Mouse (Mus musculus) kidney, adult 8-10 months (tissue): ENCODE data around the gene Cdc7.

Source experiments
- DNase-seq, 2 experiments: peaks; one replicate each; pipeline ENCODE4 v3.0.0; 2022

The Cdc7 gene

DNA sequence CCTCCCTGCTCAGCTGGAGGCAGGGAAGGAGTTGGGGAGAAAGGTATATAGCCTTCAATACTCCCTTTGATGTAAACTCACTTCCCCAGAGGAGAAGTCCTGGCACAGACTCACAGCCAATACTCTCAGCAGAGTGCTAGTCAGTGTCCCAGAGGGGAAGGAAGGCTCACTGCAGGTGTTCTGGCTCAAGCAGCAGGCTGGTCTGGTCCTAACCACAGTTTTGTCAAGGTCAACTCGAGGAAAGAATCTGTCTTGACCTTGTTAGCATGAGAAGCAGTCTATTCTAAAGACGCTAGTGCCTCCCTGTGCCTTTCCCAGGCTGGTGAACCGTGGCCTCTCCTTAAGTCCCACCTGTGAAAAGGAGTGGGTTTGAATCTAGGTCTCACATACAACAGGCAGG lies 30.6 kb downstream of the Cdc7 start:
- no peak for DNase-seq

DNA sequence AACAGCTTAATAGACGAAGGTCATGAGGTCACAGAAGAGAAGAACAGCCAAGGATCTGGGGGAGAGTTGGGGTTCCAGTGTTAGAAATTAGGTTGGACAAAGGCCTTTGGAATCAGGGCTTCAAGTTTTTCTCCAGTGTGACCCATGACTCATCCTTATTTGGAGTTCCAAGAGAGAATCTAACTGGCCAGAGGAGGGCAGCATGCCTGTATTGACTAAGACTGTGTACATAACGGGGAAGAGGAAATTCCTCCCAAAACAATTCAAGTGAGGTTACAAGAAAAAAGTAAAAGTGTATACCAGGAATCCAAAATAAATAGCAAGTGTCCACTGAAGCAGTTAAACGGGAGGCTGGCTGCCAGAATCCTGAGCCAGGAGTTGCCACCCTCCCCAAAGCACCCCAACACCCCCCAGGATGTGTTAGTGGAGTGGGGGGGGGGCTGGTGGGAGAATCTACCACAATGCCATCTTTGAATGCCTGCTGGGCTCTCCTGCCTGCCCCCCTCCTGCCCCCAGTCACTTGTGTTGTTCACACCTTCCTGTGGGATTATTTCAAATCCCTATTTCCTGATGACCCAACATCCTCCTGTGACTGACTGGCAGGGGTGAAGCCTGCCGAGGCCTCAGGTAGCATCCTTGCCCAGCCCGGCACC lies 31.9 kb downstream of the Cdc7 start:
- DNase-seq, result peak; percentile 60 to 77

DNA sequence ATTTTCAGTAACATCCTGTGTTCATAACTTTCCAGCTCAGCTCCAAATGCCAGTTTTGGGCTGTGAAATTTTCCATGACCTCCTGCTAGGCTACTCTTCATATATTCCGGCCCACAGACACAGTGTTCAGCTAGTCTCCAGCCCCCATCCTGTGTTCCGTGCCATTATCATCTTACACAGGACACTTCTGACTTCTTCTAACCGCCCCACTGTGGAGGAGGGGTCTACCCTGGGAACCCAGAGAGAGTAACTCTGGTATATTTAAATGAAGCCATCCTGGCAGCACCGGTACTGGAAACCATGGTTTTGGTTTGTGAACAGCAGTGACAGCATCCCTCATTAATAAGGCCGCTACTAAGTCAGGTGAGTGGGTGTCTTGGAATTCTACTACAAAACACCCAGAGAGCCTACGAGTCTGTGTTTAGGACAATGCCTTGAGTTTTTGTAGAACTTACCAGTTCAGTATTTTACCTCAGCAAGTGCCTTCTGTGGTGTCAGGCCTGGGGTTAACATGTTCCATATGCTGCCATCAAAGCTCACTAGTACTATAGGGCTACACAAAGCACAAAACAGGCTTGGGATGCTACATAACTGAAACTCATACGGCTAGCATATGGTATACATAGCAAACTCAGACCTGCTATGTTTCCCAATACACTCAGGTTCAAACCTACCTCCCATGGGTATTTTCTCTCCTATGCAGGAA lies 32.6 kb downstream of the Cdc7 start:
- no peak for DNase-seq

DNA sequence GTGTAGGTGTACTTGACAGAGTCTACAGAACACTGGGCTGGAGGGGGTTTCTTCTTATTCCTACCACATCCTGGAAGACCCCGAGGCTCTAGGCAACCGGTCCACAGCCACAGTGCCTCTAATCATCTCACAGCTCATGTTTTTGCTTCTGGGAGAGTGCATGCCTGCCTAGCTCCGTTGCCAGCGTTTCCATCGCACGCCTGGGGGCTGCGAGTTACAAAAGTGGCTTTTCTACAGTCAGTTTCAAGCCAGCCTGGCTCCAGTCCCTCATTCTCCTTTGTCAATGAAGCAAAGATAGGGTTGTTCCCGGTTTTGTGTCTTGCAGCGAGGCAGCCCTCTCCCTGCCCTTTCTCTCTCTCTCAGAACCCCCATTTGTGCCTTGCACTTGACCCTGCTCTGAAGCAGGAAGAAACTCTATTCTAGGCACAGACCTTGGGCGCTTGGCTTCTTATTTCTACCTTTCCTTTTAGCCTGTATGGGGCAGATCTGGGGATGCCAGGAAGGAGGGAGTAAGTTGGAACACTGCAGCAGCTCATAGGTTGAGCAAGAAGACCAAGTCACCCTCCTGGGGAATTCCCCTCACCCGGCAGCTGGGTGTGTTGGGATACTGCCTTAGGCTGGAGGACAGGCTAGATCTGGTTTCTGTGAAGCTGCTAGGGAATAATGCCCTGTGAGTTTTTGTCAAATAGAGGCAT lies 37.4 kb downstream of the Cdc7 start:
- no peak for DNase-seq

DNA sequence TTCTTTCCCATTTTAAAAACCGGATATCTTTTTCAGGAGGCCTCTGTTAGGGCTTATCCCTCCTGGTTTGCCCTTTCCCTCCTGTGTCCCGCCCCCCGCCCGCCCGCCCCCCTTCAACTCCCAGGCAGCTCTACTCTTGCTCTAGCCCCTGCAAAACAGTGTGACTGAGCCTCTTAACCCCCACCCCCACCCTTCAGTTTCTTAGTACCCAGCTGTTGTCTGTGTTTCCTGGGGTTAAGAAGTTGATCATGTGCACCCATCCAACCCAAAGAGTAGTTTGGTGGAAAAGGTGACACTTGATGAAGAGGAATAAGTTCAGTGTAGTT lies 37.9 kb downstream of the Cdc7 start:
- no peak for DNase-seq

DNA sequence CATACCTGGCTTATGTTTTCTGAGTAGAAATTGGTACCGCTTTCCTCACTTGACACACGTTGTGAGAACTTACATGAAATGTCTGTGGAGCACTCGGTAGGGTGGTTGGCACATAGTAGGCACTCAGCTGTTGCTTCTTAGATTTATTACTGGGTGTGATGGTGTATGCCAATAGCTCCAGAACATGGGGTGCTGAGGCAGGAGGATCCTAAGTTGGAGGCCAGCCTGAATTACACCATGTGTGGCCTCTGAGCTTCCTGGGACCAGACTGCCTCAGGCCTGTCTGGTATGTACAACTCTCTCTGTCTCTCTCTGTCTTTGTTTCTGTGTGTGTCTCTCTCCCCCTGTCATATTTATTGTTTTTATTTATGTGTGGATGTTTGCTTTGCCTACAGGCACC lies 45.6 kb downstream of the Cdc7 start:
- DNase-seq, result no peak

DNA sequence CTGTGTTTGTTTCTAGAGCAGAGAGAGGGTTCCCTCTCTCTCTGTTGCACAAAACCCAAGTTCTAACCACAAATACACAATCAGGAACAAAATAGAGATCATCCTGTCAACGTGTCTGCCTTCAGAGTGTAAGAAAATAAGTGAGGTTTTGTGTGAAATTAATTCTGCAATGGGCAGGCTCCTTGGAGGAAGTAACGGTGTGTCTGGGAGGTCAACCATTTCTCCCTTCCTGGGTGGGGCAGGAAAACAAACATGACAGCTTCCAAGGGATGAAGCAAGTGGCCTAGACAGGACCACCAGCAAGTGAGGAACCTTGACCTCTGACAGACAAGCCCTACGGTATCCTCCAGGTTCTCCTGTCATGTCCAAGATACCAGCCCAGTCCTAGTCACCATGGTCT lies 46.2 kb downstream of the Cdc7 start:
- no peak for DNase-seq

DNA sequence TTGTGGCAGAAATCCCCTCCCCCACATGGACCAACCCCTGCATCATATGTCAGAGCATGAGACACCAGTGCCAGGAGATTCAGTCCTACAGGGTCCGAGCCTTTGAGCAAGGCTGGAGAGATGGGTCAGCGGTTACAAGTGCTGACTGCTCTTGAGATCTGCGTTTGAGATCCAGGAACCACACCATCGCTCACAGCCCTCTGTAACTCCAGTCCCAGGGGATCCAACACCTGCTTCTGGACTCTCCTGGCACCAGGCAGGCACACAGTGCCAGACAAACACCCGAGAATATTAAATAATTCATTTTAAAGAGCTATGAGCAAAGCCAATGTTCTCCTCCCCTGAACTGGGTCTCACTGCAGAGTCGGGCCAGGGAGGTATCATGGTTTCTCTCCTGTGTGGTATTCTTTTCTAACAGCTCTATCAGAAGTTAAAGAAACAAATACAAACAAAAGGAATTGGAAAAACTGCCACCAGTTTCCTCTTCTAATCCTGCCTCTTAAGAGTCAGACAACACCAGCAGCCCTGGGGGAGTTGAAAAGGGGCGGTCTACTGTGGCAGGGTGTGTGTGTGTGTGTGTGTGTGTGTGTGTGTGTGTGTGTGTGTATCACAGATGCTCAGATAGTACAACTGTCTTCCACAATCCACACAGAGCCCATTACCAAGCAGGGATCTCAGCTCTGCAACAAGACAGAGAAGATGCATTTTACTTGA lies 47.4 kb downstream of the Cdc7 start:
- no peak for DNase-seq

DNA sequence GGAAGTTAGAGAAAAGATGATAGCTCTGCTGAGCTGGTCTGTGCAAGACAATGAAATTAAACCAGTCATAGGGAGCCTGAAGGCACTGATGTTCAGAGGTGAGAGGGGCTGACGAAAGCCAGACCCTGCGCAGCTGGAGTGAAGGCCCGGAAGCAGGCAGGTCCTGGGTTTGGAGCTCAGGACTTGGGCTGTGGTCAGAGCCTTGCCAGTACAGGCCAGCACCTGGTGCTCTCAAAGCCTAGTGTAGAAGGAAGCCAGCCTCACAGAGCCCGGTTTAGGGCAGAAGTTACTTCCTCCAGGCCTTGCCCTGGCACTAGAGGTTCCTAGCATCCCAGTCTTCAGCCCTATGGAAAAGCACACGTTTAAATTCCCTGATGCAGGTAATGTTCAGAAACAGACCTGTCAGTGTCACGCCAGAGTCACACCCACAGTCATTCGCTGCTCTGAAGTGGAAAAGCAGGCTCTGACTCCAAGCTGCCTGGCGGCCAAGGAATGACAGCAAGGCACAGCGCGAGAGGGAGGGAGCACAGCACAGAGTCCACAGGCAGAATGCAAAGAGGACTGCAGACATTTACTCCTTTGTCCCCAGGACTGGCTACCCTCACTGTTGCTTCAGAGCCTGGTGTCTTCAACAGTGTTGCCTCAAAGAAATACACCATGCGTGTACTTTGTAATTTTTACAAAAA lies 48.1 kb downstream of the Cdc7 start:
- DNase-seq, result no peak

DNA sequence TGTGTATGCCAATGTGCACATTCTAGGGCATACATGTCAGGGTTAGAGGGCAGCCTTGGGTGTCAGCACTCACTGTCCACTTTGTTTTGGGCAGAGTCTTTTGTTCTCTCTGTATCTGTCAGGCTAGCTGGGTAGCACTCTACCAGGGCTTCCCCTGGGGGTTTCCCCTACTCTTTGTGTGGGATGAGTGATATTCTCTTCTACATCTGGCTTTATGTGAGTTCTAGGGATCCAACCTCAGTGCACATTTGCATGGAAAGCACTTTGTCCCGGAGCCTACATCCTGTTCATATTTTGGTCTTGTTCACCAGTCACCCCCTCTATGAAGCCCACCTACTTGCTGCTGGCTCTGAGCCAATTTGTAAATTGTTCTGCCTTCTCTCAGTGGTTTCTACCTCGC lies 49.3 kb downstream of the Cdc7 start:
- no peak for DNase-seq

DNA sequence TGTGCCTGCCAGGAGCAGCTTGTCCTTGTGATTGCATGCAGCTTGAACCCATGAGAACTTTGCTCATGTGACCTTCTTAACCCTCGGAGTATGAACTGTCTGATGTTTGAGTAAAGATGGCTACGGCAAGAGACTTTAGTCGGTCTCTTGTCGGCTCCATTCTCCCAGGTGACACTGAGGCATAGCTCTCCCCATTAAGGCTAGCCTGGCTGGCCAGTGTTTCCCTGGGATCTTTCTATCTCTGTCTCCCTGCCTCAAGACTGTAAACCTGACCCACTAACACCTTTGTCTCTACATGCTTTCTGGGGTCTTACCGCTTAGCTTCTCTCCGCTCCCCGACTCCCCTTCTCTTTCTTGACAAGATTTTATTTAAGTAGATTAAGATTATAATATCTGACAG lies 50.0 kb downstream of the Cdc7 start:
- DNase-seq, result no peak

DNA sequence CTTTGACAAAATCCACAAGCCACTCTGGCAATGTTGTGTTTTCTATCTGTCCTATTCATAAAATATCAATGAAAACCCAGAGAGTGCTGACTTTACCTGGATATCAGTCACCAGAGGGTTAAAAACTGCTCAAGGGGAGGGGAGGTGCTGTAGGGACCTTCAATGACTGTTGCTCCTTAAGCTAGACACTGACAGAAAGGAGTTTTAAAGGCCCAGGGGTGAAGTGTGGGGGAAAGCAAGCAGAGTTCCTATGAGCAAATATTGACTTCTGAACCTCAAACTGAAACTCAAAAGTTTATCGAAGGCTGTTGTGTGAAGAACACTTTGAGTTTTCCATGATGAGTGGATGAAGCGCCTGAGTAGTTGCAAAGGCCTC lies 50.9 kb downstream of the Cdc7 start:
- DNase-seq, result no peak

DNA sequence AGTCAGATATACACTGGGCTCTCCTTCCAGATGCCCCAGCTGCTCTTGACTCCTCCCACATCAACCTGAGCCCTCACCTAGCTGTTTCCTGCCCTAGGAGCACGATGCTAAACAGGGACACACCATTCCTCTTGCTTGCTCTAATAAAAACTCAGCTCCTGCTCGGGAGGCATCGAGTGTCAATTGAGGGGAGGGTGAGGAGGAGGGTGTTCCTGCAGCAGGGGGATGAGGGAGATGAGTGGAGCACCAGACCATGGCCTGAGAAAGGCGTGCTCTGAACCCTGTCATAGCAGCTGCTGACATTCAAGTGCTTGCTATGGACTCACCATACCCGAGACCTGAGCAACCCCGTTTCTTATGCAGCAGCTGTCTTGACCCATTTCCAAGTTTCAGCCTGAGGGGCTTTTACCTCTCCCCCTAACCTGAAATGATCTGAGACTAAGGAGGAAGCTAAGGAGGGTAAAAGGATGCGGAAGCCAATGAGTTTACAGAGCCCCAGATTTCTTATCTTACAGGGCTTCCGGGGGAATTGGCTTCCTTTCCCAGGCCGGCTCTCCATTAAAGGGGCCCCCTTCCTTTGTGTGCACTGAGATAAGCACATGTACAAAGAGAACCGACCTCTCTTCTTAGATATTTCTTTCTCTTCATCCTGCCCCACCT lies 51.4 kb downstream of the Cdc7 start:
- no peak for DNase-seq

DNA sequence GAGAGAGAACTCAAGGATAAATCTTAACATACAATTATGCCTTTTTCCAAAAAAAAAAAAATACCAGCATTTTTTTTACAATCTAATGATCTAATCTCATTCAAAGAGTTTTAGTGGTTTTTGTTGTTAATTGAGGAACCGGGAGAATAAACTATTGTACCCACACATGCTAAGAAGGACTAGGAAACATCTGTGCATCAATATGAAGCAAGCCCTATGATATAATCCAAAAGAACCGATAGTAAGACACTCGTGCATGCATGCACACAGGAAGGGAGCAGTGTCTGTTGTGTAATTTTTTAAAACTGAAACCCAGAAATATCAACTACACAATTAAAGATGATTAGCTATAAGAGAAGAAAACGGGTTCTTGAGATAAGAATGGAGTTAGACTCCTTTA lies 52.4 kb downstream of the Cdc7 start:
- DNase-seq, result no peak

DNA sequence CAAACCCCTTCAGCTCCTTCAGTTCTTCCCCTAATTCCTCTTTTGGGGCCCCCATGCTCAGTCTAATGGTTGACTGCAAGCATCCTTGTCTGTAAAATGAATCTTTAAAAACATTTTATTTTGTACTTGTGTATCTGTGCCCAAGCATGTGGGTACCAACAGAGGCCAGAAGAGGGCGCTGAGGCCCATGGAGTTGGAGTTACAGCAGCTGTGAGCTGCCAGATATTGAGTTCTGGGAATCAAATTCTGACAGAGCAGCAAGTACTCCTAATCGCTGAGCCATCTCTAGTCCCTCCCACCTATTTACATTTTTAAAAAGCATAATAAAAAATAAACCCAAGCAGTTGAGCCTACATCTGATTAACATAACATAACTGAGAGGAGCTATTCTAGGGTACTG lies 53.4 kb downstream of the Cdc7 start:
- DNase-seq, result no peak

DNA sequence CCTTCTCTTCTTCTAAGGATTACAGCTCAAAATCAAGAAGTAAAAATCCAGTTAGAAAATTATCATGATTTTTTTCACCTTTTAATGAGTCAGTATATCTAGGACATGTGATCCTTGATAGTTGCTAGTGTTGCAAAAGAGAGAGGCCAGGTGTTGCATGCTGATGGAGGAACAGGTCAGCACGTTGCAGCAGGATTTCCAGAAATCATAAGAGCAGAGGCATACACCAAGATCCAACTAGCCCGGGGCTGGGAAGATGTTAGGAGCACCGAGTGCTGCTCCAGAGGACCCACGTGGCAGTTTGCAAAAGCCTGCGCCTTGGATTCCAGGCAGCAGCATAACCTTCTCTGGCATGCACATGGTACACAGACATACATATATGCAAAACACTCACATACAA lies 54.9 kb downstream of the Cdc7 start:
- no peak for DNase-seq

DNA sequence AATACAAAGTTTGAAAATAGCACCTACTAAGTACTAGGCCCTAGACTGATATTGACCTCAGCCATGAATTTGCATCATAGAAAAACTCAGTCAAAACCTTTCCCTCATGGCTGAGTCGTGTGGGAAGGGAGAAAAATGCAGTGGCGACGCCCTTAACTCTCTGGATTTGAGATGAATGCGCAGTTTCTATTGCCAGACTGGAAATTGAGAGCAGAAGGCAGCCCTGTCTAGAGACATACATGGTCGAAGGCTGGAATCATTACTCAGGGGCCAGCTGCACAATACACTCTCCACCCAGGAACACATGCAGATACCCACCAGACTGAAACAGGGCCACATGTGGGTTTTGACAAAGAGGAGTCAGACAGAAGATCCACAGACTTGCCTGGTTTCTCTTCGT lies 55.8 kb downstream of the Cdc7 start:
- DNase-seq, result no peak

DNA sequence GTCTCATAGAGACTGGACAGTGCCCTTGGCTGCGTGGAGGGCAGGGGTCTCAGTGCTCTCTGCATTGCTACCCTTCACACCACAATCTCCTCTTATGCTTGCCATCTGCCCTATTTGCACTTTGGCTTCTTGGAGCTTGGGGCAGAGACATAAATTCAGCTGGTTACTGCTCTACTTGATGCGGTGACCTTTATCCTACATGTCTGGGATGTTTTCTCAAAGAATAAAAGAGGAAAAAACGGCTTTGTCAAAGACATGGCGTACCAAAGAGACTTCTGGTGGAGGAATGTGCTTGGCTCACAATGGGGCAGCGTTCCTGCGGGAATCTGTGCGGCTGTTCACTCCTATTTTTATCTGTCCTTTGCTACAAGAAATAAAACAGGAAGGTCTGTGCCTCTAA lies 56.2 kb downstream of the Cdc7 start:
- DNase-seq, result peak in 1 of 2 experiments; percentile 24

DNA sequence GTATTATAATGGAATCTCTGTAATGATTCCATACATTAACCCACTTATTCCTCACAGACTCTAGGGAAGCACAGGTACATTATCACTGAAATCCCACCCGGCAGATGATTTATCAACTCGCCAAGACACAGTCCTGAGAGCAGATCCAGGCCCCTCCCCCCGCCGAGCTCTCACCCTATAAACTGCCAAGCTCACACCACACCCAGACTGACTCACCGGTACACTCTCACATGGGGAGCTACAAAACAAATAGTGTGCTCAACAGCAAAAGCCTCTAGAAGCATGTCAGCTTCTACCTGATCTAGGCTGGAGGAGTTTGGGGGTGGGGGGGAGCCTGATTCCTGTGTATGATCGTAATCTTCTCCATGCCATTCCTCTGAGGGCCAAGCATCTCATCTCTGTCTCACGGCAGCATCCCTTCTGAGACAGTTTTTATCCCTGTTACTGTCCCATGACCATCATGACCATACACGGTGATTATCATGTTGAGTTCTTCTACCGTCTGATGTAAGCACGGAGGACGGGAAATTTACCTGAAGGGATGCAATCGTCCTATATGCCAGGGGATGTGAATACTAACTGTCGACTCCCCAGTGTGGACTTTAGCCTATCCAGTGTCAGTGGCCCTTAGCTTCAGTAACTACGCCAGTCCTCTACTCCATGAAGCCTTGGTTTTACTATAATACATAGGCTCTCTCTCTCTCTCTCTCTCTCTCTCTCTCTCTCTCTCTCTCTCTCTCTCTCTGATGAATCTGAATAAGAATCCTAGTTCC lies 57.4 kb downstream of the Cdc7 start:
- no peak for DNase-seq

DNA sequence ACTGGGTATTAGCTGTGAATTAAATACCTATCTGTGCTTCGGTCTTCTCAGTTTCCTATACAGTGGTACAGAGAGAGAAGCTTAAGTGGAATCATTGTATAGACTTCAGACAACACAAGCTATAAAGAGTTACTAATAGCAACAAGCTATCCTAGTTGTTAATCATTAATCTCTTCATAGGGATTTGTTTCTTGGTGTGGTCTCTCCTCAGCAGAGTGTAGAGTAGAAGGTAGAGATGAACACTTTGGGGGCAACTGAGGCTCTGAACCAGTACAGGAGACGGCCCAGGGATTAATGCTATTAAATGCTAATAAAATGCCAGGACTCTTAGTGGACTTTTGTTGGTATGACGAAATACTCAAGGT lies 57.9 kb downstream of the Cdc7 start:
- DNase-seq, result no peak

DNA sequence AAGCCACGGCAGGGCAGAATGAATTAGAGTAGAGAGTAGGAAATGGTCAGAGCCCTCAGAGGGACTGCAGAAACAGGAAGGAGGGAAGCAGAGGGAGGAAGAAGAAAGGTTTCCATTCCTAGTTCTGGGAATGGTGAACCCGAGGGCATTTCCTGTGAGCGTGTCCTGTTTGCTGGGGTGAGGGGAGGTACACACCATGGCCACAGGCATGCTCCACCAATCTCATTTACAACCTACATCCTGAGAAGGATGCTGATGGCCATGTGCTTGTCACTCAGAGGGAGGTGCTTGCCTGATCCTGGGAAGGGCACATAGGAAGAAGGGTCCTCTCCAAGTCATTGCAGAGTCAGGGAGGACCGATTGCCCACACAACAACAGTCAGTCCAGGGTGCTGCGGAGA lies 59.8 kb downstream of the Cdc7 start:
- DNase-seq, result no peak

DNA sequence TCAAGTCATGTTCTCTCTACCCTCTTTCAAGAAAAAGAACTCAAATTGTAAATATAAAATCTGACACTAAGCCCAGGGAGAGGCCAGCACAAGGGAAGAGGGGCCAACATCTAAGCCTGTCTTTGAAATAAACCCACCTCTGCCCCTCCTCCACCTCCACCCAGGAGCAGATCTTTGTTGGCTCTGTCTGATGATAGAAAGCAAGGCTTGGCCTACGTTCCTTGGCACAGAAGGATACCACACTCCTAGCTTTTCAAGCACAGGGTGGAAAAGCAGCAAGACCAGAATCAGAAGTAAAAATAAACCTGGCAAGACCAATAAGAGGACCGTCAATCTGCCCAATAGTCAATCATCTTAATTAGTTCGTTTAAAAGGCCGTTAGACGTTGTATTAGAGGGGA lies 61.2 kb downstream of the Cdc7 start:
- no peak for DNase-seq
